Mouse (Mus musculus) mouse trophoblast stem cell (cell line): Measurements from ENCODE around the gene Nmi.

Source experiments
- in situ Hi-C, 2 experiments: fragments of 300-500 bp; cut with MseI, MboI; formaldehyde crosslinking; loops; 2 replicates in 1 of 2; 3 replicates in 1 of 2; pipeline ENCODE4 v1.15.1; 2025

Gene Nmi

GRCm38 (mm10) chr2:51941832-51942231 lies 31.5 kb downstream of the Nmi start:
- in situ Hi-C loops = no loop called here

GRCm38 (mm10) chr2:51938750-51939149 lies 34.5 kb downstream of the Nmi start:
- in situ Hi-C loops = no loop called here

GRCm38 (mm10) chr2:51937004-51937403 lies 36.3 kb downstream of the Nmi start:
- in situ Hi-C loops = no loop called here

- in situ Hi-C loops = no loop called here
Measured at GRCm38 (mm10) chr2:51936585-51936984, 36.7 kb downstream of the Nmi start.

GRCm38 (mm10) chr2:51935921-51936320 lies 37.4 kb downstream of the Nmi start:
- in situ Hi-C loops = no loop called here

- in situ Hi-C loops = no loop called here
Measured at GRCm38 (mm10) chr2:51934574-51935334, 38.5 kb downstream of the Nmi start, which contains the start of gene Rbm43. Gene Rbm43 (minus strand): TSS chr2:51935163.

- in situ Hi-C loops = no loop called here
Measured at GRCm38 (mm10) chr2:51933341-51934134, 39.8 kb downstream of the Nmi start.

GRCm38 (mm10) chr2:51931241-51931640 lies 42.1 kb downstream of the Nmi start:
- in situ Hi-C loops = no loop called here

- in situ Hi-C loops = loop anchor here in 1 of 2 experiments (10.0 kb wide), 1 partner anchor 370 kb away; no protein-coding TSS in a partner anchor
Measured at GRCm38 (mm10) chr2:51914944-51915680, 58.2 kb downstream of the Nmi start.

- in situ Hi-C loops = loop anchor here in 1 of 2 experiments (10.0 kb wide), 1 partner anchor 370 kb away; no protein-coding TSS in a partner anchor
Measured at GRCm38 (mm10) chr2:51914532-51914931, 58.8 kb downstream of the Nmi start.

GRCm38 (mm10) chr2:51912740-51913139 lies 60.6 kb downstream of the Nmi start:
- in situ Hi-C loops = loop anchor here in 1 of 2 experiments (10.0 kb wide), 1 partner anchor 368 kb away; no protein-coding TSS in a partner anchor

- in situ Hi-C loops = loop anchor here in 1 of 2 experiments (10.0 kb wide), 1 partner anchor 367 kb away; no protein-coding TSS in a partner anchor
Measured at GRCm38 (mm10) chr2:51911864-51912263, 61.4 kb downstream of the Nmi start.

- in situ Hi-C loops = no loop called here
Measured at GRCm38 (mm10) chr2:51907538-51908110, 65.7 kb downstream of the Nmi start.

- in situ Hi-C loops = no loop called here
Measured at GRCm38 (mm10) chr2:51905637-51906036, 67.7 kb downstream of the Nmi start.
